Mouse (Mus musculus): ENCODE data around the gene Pilrb1.
"Not testable (repeated sequence)": the region's sequence is repeated elsewhere in the genome, so short reads cannot be mapped to it uniquely, and the experiment has no call there.

The Pilrb1 gene

DNA sequence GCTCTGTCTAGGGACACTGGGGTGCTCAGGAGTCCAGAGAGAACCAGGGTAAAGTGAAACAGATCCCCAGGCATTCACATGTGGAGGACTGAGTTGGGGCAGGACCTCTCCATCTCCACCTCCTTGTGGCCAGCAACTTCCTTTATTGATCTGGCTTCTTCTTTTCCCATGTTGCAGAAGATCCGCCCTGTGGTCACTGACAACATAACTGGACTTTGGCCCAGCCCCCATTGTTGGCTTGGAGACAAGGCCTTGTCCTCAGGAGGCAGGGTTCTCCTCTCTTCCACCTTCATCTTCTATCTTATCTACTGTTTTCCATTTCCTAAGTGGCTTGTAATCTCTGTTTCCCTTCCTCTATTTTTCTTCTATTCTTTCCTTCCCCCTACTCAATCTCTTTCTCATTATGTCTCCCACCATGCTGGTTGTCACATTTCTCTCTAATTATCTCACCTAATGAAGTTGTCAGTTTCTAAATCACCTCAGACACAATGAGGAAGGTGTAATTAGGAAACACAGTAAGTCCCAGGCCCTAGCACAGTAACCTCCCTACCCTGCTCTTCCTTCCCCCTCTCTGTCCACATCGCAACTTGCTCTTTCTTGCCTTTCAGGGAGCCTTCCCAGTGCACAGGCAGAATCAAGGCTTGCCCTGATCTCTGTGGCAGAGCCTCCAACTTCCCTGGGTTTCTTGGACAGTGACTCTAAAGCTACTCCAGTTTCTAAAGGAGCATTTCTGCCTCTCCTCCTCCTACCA is at the start of gene Pilrb1:
Pilrb1 (minus strand) TSS at position 147 of the 751 bp plus-strand sequence.
- DNase-seq (ENCODE audit: low spot score): not testable (repeated sequence)

- DNase-seq (ENCODE audit: low spot score): no peak
Measured at GRCm38 (mm10) chr5:137897812-137898211, 39.9 kb upstream of the Pilrb1 start.

DNA sequence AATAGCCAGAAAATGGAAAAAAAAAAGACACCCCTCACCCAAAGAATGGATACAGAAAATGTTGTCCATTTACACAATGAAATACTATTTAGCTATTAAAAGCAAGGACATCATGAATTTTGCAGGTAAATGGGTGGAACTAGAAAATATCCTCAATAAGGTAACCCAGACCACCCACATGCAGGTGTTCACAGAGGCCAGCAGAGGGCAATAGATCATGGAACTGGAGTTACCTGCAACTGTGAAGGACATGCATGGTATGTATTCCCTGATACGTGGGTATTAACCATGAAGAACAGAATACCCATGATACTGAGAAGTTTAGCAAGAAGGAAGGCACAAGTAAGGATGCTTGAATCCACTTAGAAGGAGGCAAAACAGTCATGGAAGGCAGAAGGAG is 35.0 kb upstream of the Pilrb1 start:
- no peak for DNase-seq (ENCODE audit: low spot score)

GRCm38 (mm10) chr5:137887666-137888065 is 29.8 kb upstream of the Pilrb1 start:
- no peak for DNase-seq (ENCODE audit: low spot score)

DNA sequence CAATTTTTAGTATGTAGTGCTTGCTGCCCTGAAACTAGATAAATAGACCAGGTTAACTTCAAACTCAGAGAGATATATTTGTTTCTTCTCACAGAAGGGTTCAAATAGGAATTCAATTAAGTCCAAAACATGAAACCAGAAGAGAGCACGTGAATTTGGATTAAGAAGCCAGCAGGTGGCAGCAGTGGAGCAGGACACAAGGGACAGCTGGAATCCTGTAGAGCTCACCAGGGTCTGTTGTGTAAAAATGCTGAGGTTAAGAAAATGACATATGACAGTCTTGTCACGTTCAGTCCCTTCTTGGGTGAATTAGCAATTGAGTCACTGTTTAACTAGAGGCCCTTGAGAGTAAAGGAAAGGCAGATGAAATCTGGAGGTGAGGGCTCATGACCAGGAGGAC is 28.0 kb upstream of the Pilrb1 start:
- peak; percentile 48 for DNase-seq (ENCODE audit: low spot score)

- DNase-seq (ENCODE audit: low spot score): no peak
Measured at GRCm38 (mm10) chr5:137883345-137883744, 25.4 kb upstream of the Pilrb1 start.

DNA sequence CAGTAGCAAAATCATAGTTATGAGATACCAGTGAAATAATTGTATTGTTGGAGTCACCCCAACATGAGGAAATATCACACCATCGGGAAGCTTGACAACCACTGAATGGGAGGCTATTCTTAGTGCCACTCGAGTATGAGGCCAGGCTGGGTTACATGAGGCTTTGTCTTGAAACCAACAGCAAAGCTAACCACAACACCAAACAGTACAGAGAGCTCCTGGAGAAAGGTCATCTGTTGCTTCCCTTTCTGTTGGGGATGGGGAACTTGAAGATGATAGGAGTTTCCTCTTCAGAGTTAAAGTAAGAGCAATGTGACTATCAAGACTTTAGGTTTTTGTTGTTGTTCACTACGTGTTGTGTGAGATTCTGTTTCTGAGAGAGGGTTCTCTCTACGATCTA is 25.0 kb upstream of the Pilrb1 start:
- DNase-seq (ENCODE audit: low spot score): no peak

- DNase-seq (ENCODE audit: low spot score): no peak
Measured at GRCm38 (mm10) chr5:137877860-137878259, 20.0 kb upstream of the Pilrb1 start.

DNA sequence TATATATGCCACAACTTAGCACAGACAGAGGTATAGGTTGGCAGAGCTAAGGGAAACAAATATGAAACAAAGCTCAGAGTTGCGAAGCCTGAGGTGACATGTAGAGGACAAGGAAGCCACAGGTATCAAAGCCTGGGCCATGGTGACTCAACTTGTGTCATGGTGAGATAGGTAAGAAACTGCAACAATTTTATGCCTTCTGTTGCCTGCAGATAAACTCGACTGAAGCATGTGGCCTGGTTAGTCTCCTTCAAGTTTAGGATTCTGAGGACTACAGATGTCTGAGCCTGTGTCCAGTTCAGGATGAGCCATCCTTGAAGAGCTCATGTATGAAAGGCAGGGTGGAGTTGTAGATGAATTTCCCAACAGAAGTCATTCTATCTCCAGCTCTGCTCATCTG is 17.1 kb upstream of the Pilrb1 start:
- DNase-seq (ENCODE audit: low spot score): no peak

- DNase-seq (ENCODE audit: low spot score): not testable (repeated sequence)
Measured at GRCm38 (mm10) chr5:137872381-137872702, 14.4 kb upstream of the Pilrb1 start.

DNA sequence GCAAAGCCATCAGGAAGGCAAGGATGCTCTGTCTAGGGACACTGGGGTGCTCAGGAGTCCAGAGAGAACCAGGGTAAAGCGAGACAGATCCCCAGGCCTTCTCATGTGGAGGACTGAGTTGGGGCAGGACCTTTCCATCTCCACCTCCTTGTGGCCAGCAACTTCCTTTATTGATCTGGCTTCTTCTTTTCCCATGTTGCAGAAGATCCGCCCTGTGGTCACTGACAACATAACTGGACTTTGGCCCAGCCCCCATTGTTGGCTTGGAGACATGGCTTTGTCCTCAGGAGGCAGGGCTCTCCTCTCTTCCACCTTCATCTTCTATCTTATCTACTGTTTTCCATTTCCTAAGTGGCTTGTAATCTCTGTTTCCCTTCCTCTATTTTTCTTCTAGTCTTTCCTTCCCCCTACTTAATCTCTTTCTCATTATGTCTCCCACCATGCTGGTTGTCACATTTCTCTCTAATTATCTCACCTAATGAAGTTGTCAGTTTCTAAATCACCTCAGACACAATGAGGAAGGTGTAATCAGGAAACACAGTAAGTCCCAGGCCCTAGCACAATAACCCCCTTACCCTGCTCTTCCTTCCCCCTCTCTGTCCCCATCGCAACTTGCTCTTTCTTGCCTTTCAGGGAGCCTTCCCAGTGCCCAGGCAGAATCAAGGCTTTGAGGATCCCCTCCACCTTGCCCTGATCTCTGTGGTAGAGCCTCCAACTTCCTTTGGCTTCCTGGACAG is 13.9 kb upstream of the Pilrb1 start, which contains the start of gene Pilrb2:
Pilrb2 (minus strand) TSS at position 172 of the 737 bp plus-strand sequence.
- not testable (repeated sequence) for DNase-seq (ENCODE audit: low spot score)

DNA sequence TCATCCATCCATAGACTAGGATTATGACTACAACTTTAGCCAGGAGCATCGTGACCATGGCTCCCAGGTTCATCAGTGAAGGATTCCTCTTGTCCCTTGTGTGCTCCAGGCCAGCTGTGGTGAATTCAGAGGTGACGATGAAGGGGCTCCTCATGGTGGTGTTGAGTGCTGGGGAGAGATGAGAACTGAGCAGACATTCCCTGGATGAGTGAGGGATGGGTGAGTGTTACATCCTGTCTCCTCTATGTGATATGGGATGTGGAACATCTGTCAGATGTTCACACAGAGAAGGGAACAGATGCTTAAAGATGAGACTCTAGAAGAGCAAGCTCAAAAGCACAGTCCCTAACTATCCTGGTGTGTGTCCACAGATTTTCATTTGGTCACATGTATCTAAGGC is 10.7 kb upstream of the Pilrb1 start:
- not testable (repeated sequence) for DNase-seq (ENCODE audit: low spot score)

DNA sequence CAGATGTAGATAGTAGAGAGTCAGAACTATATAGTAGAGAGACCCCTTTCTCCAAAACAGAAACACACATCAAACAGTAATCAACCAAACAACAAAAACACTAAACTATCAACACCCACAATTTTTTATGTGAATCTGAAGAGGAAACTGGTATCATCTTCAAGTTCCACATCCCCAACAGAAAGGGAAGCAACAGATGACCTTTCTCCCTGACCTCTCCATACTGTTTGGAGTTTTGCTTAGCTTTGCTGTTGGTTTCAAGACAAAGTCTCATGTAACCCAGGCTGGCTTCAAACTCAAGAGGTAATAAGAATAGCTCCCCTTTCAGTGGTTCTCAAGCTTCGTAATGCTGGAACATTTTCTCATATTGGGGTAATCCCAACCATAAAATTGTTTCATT is 6.1 kb upstream of the Pilrb1 start:
- DNase-seq (ENCODE audit: low spot score): not testable (repeated sequence)

DNA sequence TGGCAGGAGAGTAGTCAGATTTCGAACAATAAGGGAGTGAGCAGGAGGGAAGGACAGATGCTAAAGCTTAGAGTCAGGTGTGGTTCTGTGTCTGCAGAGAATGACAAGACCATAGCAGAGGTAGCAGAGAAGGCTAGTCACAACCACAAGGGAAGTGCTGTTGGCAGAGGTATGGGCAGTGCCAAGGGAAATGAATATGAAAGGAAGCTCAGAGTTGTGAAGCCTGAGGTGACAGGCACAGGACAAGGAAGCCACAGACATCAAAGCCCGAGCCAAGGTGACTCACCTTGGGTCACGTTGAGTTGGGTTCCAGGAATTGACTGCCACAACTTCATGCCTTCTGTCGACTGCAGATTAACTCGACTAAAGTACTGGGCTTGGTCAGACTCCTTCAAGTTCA is 1.0 kb downstream of the Pilrb1 start:
- not testable (repeated sequence) for DNase-seq (ENCODE audit: low spot score)

- not testable (repeated sequence) for DNase-seq (ENCODE audit: low spot score)
Measured at GRCm38 (mm10) chr5:137854907-137855306, 3.0 kb downstream of the Pilrb1 start.

DNA sequence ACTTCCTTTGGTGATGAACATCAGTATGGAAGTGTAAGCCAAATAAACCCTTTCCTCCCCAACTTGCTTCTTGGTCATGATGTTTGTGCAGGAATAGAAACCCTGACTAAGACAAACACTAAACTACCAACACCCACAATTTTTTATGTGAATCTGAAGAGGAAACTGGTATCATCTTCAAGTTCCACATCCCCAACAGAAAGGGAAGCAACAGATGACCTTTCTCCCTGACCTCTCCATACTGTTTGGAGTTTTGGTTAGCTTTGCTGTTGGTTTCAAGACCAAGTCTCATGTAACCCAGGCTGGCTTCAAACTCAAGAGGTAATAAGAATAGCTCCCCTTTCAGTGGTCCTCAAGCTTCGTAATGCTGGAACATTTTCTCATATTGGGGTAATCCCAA is 7.6 kb downstream of the Pilrb1 start:
- not testable (repeated sequence) for DNase-seq (ENCODE audit: low spot score)

GRCm38 (mm10) chr5:137837110-137837509 is 20.8 kb downstream of the Pilrb1 start:
- DNase-seq (ENCODE audit: low spot score): not testable (repeated sequence)

GRCm38 (mm10) chr5:137836611-137837010 is 21.3 kb downstream of the Pilrb1 start:
- no peak for DNase-seq (ENCODE audit: low spot score)

GRCm38 (mm10) chr5:137835966-137836520 is 21.9 kb downstream of the Pilrb1 start, which contains the start of gene Pilra:
Gene Pilra, minus strand, starts transcription at chr5:137836281.
- DNase-seq (ENCODE audit: low spot score): not testable (repeated sequence)

- no peak for DNase-seq (ENCODE audit: low spot score)
Measured at GRCm38 (mm10) chr5:137833500-137833899, 24.4 kb downstream of the Pilrb1 start.

DNA sequence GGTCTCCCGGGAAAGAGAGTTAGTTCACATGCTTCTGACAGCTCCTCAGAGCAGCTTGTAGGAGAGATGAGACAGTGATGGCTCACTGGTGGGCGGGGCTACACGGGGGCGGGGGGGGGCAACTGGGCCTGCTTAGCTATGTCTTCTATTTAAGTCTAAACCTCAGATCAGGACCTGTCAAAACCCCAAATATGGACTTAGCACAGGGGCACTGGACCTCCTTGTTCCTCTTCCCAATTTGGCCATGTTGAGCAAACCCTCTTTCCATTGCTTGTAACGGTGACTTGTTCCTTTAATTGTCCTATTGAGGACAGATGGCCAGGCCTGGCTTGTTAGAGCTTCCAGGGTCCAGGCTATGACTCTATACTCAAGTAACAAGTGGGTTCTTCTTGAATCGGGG is 26.4 kb downstream of the Pilrb1 start:
- no peak for DNase-seq (ENCODE audit: low spot score)

- no peak for DNase-seq (ENCODE audit: low spot score)
Measured at GRCm38 (mm10) chr5:137831106-137831505, 26.8 kb downstream of the Pilrb1 start.

DNA sequence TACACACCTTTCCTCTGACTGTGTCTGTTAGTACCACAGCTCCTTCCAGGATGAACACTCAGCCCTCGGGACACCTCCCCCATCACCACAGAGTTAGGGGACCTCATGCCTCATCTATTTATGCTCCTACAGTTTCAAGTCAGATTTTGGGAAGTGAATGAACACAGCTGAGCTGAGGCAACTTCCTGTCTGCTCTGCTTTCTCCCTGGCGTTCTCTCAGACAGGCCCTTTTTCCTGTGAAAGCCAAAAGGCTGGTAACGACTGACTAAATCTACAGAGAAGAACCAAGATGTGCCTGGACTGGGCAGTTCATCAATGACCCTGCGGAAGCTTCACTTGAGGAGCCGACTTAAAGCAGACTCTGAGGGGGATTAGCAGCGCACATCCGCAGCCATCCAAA is 27.7 kb downstream of the Pilrb1 start:
- DNase-seq (ENCODE audit: low spot score): no peak

Data from MN1 (cell line).